Mouse (Mus musculus): ENCODE measurements around the gene Rps17.

GRCm38 (mm10) chr7:81342356-81343094 lies 2.5 kb downstream of the Rps17 start:
- TF ChIP-seq MYOD1 (IDR thresholded peaks at IDR 0.05; ENCODE audit: control insufficient read depth, insufficient read length, low read depth), result no peak
- TF ChIP-seq CTCF (IDR thresholded peaks at IDR 0.05; ENCODE audit: control insufficient read depth, insufficient read depth, insufficient read length), result no peak
- TF ChIP-seq USF1 (IDR thresholded peaks at IDR 0.05; ENCODE audit: low read depth), result no peak
- TF ChIP-seq MAX (IDR thresholded peaks at IDR 0.05), result no peak
- no peak for TF ChIP-seq MYOG (IDR thresholded peaks at IDR 0.05; ENCODE audit: control insufficient read depth, extremely low read depth, insufficient read length)

Measured in C2C12 (cell line).